Mouse (Mus musculus) liver, embryonic 14 days (tissue): ENCODE data around the gene Blm. TPM values are rescaled to one million over a fixed set of nuclear protein-coding genes. Genes with fewer than 3 reads are reported as not detected.

Experiments
- polyA plus RNA-seq: library from polyadenylated mRNA; depleted of rRNA; stranded (reverse); fragments of >200 nt; gene quantifications from 2 replicates; pipeline ENCODE4 v1.2.3, GENCODE M21; 2012; rRNA removed

Blm gene
- 21.9 and 23.7 TPM in 2 replicates for polyA plus RNA-seq

DNA sequence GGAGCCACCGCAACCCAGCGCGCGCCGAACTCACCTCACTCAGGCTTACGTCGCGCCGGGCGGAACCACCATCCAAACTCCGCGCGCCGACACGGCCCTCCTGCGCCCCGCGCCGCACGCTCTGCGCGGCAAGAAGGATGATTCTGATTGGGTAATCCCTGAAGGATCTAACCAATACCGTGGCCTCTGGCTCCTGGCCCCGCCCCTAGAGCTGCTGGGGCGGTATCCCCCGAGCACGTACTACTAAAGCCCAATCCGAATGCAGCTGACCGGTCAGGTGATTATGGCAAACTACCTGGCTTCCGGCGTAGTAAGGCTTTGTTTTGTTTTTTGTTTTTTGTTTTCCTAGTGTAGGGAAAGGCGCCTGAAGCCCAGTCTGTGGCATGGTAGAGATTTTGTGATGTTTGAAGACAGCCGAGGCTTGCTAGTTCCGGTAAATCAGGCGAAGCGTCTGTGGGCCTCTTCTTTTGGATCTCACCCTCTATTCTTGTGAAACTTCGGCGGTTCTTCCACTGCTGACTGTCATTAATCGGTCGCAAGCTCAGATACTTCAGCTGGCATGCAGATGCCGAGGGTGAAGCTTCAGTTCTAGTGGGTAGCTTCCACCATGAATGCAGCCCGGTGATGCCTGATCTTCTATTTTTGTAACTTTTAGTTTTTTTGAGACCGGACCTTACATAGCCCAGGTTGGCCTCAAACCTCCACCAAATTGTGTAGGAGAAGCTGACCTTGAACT, at the start of gene Blm:
Blm (minus strand) TSS at position 111 of the 736 bp plus-strand sequence.

DNA sequence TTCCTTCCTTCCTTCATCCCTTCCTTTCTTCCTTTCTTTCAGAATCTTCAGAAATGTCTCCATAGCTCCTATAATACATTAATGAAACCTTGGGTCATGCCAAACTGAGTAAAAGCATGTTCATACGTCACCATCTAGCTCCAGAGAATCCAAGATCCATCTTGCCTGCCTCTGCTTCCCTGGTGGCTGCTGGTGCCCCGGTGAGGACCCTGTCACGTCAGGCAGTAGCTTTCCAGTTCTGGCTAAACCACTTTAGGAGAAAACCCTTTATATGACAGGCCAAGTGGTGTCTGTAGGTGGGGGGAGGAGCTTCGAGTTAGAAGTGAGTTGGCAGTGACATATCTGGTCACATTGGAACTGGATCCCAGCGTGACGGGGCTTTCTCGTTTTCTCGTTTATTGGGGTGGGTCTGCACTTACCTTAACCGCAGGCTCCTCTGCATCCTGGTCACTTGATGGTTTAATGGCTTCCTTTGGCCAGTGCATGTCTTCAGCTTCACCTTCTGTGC, 129.7 kb downstream of the Blm start, which contains the start of gene Furin:
Furin (minus strand) TSS at position 249 of the 508 bp plus-strand sequence.

Other genes starting within 250 kb of the Blm start
- 75.5 and 83.4 TPM in 2 replicates for gene Prc1, start 240.7 kb downstream of the Blm start, polyA plus RNA-seq
- gene Rccd1, start 210.7 kb downstream of the Blm start, polyA plus RNA-seq = 6.0 and 6.9 TPM in 2 replicates
- 6.9 and 7.2 TPM in 2 replicates for gene Unc45a, start 194.1 kb downstream of the Blm start, polyA plus RNA-seq
- 4.5 and 4.8 TPM in 2 replicates for gene Hddc3, start 192.0 kb downstream of the Blm start, polyA plus RNA-seq
- 4.1 and 4.7 TPM in 2 replicates for gene Man2a2, start 163.7 kb downstream of the Blm start, polyA plus RNA-seq
- gene Fes, start 147.2 kb downstream of the Blm start, polyA plus RNA-seq = 9.3 and 12.6 TPM in 2 replicates
- gene Furin, start 129.7 kb downstream of the Blm start, polyA plus RNA-seq = 5.0 and 5.9 TPM in 2 replicates
- gene Crtc3, start 153.8 kb upstream of the Blm start, polyA plus RNA-seq = 1.5 and 2.0 TPM in 2 replicates